Mouse (Mus musculus): ENCODE results near the gene Erv3. TPM values are rescaled to one million over a fixed set of nuclear protein-coding genes. Genes with fewer than 3 reads are reported as not detected.
A peak's percentile ranks its signal among the peaks of the same experiment; 100 is the strongest.

Erv3 gene
- total RNA-seq, 2 experiments from 2014 or later = not detected

GRCm38 (mm10) chr2:131827999-131828975, 31.3 kb downstream of the Erv3 start:
- Histone ChIP-seq H3K27ac (peak overlapping the region; percentile 31; the same call in 1 of the 2 replicates), H3K4me3 (peak overlapping the region; percentile 38)
- peak; percentile 24 for DNase-seq
- intact Hi-C loops (cut with DNase I) = loop anchor here (1.0 to 10.0 kb wide), 2 partner anchors 111 to 287 kb away; no protein-coding TSS in a partner anchor
- TF ChIP-seq CTCF (IDR thresholded peaks at IDR 0.05) = peak; percentile 73

- H3K4me3 ChIP-seq = no peak overlapping the region
- intact Hi-C loops (cut with DNase I) = loop anchor here (10.0 kb wide), 1 partner anchor 288 kb away; no protein-coding TSS in a partner anchor
- TF ChIP-seq CTCF (IDR thresholded peaks at IDR 0.05) = no peak
- no peak for DNase-seq
- H3K27ac ChIP-seq = no peak overlapping the region
Measured at GRCm38 (mm10) chr2:131827026-131827687, 32.4 kb downstream of the Erv3 start.

GRCm38 (mm10) chr2:131825498-131825897, 34.0 kb downstream of the Erv3 start:
- no peak for TF ChIP-seq CTCF (IDR thresholded peaks at IDR 0.05)
- no peak for DNase-seq
- Histone ChIP-seq H3K27ac (no peak overlapping the region), H3K4me3 (no peak overlapping the region)
- intact Hi-C loops (cut with DNase I) = loop anchor here (10.0 kb wide), 1 partner anchor 289 kb away; no protein-coding TSS in a partner anchor

GRCm38 (mm10) chr2:131823931-131824330, 35.6 kb downstream of the Erv3 start:
- intact Hi-C loops (cut with DNase I) = loop anchor here (10.0 kb wide), 1 partner anchor 291 kb away; no protein-coding TSS in a partner anchor

GRCm38 (mm10) chr2:131822492-131822891, 37.1 kb downstream of the Erv3 start:
- TF ChIP-seq CTCF (IDR thresholded peaks at IDR 0.05) = no peak
- DNase-seq = no peak
- intact Hi-C loops (cut with DNase I) = loop anchor here (10.0 kb wide), 1 partner anchor 292 kb away; no protein-coding TSS in a partner anchor
- no peak overlapping the region for H3K4me3 ChIP-seq
- H3K27ac ChIP-seq = no peak overlapping the region

More at GRCm38 (mm10) chr2:131823931-131824330, 35.6 kb downstream of the Erv3 start:
- TF ChIP-seq CTCF (IDR thresholded peaks at IDR 0.05) = no peak
- no peak for DNase-seq
- Histone ChIP-seq H3K27ac (no peak overlapping the region), H3K4me3 (no peak overlapping the region)

GRCm38 (mm10) chr2:131821708-131821990, 37.9 kb downstream of the Erv3 start:
- no peak for TF ChIP-seq CTCF (IDR thresholded peaks at IDR 0.05)
- H3K27ac ChIP-seq = no peak overlapping the region
- no peak for DNase-seq
- intact Hi-C loops (cut with DNase I) = loop anchor here (2.0 to 10.0 kb wide), 2 partner anchors 119 to 293 kb away; no protein-coding TSS in a partner anchor
- H3K4me3 ChIP-seq = no peak overlapping the region

GRCm38 (mm10) chr2:131820932-131821707, 38.4 kb downstream of the Erv3 start:
- intact Hi-C loops (cut with DNase I) = loop anchor here (2.0 to 10.0 kb wide), 2 partner anchors 120 to 294 kb away; no protein-coding TSS in a partner anchor

GRCm38 (mm10) chr2:131820088-131820675, 39.4 kb downstream of the Erv3 start:
- intact Hi-C loops (cut with DNase I) = loop anchor here (2.0 to 10.0 kb wide), 2 partner anchors 121 to 295 kb away; no protein-coding TSS in a partner anchor
- H3K27ac ChIP-seq = no peak overlapping the region
- TF ChIP-seq CTCF (IDR thresholded peaks at IDR 0.05) = peak; percentile 96
- H3K4me3 ChIP-seq = peak overlapping the region; percentile 45
- DNase-seq = peak; percentile 78

More at GRCm38 (mm10) chr2:131820932-131821707, 38.4 kb downstream of the Erv3 start:
- TF ChIP-seq CTCF (IDR thresholded peaks at IDR 0.05) = peak; percentile 82
- H3K27ac ChIP-seq = no peak overlapping the region
- no peak overlapping the region for H3K4me3 ChIP-seq
- peak; percentile 73 for DNase-seq

GRCm38 (mm10) chr2:131814327-131814726, 45.2 kb downstream of the Erv3 start:
- intact Hi-C loops (cut with DNase I) = loop anchor here (10.0 kb wide), 2 partner anchors 390 to 430 kb away; partner anchors contain the start of gene Tmem230
- no peak for DNase-seq
- H3K4me3 ChIP-seq = no peak overlapping the region
- TF ChIP-seq CTCF (IDR thresholded peaks at IDR 0.05) = no peak
- no peak overlapping the region for H3K27ac ChIP-seq

GRCm38 (mm10) chr2:131813437-131813836, 46.1 kb downstream of the Erv3 start:
- no peak overlapping the region for H3K4me3 ChIP-seq
- DNase-seq = no peak
- no peak for TF ChIP-seq CTCF (IDR thresholded peaks at IDR 0.05)
- intact Hi-C loops (cut with DNase I) = loop anchor here (2.0 to 10.0 kb wide), 3 partner anchors 267 to 431 kb away; partner anchors contain the start of gene Tmem230
- no peak overlapping the region for H3K27ac ChIP-seq

GRCm38 (mm10) chr2:131812480-131813137, 46.9 kb downstream of the Erv3 start:
- no peak overlapping the region for H3K4me3 ChIP-seq
- intact Hi-C loops (cut with DNase I) = loop anchor here (2.0 to 10.0 kb wide), 3 partner anchors 266 to 432 kb away; partner anchors contain the start of gene Tmem230
- H3K27ac ChIP-seq = no peak overlapping the region
- peak; percentile 72 for DNase-seq
- peak; percentile 86 for TF ChIP-seq CTCF (IDR thresholded peaks at IDR 0.05)
